Mouse (Mus musculus) WW6 (cell line): ENCODE measurements around the gene Csmd2.

Source experiments
- DNase-seq: peaks from one replicate; pipeline ENCODE4 v3.0.0-alpha.2; 2013; ENCODE audit warnings: low read depth, low spot score

The Csmd2 gene

GRCm38 (mm10) chr4:127987784-127988455, at the start of gene Csmd2:
Gene Csmd2 (plus strand): TSS chr4:127987857.
- DNase-seq = no peak

DNA sequence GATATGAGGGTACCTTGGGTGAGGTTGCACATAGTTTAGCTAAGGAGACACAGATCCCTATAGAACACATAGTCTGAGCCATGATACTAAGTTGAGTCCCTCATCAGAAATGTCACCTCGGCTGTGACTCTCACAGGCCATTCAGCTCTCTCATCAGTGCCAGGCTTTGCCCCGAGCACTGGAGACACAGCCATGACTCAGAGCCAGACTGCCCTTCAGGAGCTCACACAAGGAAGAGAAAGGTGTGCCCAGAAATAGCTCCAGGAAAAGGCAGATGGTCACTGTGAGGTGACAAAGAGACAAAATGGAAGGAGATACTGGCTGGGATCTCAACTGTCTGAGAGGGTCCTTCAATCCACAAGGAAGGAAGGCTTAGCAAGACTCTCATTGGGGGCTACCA, 40.0 kb upstream of the Csmd2 start:
- DNase-seq = no peak

DNA sequence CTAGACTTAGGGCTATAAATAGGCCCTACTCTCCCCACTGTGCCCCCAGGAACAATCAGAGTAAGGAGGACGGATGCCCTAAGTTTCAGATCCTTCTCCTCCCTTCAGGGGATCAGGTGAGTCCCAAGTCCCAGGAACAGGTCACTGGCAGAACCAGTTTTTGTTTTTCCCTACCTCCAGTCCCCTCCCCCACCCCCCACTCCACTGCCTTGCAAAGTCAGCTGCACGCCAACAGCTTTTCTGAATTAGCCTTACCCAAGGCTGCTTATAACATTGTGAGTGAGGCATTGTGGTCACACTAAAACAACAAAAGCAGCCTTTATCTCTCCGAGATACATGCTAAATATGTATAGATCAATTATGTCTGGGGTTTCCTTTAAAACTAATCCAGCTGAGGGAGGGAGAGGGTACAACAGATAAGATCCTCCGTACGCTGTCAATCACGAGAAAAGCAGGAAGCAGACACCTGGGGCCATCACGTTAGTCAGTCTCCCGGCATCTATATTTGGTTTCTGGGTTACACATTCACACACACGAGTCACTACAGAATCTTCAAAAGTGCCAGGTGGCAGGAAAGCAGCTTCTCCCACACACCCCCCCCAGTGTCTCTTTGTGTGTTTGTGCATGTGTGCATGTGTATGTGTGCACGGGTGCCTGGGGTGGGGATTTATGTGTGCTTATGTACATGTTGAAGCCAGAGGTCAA, 34.5 kb upstream of the Csmd2 start:
- no peak for DNase-seq

- DNase-seq = no peak
Measured at GRCm38 (mm10) chr4:127969101-127969500, 18.6 kb upstream of the Csmd2 start.

DNA sequence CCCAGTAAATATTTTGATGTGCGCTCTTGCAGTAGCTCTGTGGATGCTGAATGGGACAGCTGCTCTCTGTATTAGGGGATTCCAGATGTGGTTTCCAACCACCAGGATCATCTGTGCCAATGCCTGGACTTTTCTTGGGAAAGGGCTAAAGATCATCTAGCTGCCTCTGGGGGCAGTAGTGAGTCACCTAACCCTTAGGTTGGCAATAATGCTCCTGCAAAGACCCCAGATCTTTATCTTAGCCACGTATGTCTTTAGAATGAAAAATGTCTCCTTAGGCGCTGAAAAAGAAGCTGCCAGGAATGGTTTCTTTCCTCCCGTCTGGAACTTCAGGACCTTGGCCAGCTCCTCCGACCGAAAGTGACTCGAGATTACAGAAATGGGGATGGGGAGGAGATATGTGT, 17.6 kb upstream of the Csmd2 start:
- DNase-seq = no peak

- no peak for DNase-seq
Measured at GRCm38 (mm10) chr4:127970901-127971868, 16.5 kb upstream of the Csmd2 start, which contains the start of gene CK137956. Gene CK137956 (minus strand): TSS chr4:127970951.

DNA sequence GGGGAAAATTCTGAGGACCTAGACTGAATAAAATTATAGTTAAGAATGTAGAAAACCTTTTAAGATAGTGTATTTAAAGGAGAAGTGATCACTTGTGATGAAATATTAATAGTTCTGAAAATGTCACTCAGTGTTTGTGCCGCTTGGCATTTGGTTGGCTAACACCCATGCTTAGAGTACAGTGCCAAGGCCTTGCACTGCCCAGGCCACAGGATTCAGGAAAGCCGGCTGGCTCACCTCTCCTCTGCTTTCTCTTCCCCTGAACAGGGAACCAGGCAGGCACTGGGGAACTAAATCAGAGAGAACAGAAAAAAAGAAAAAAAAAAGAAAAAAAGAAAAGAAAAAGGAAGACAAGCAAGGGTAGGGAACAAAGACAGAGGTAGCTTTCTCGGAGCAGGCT, 14.7 kb upstream of the Csmd2 start:
- DNase-seq = no peak

DNA sequence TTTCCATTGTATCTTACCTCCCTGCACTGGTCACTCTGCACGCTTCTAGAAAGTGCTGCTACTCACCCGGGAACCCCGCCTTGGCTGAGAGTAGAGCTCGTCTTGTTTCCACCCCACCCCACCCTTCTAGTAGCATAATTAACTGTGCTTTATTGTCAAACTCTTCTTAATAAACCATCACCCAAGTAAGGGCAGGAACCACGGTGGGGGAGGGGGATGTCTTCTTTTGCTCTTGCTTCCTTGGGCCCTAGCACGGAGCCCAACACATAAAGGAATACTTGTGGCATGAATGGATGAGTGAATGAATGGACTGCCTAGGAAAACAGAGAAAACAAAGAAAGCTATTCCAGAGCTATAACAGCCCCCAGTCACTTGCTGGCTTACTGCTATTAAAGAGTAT, 6.5 kb upstream of the Csmd2 start:
- no peak for DNase-seq

DNA sequence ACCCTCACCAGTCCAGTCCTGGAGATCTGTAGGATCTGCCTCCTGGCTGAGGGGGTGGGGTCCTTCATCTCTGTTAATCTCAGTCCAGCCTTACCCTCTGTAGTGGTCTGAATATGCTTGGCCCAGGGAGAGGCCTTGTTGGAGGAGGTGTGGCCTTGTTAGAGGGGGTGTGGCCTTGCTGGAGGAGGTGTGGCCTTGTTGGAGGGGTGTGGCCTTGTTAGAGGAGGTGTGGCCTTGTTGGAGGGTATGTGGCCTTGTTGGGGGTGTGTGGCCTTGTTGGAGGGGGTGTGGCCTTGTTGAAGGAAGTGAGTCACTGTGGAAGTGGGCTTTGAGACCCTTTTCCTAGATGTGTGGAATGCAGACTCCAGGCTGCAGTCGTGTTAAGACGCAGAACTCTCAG, 3.2 kb upstream of the Csmd2 start:
- no peak for DNase-seq

GRCm38 (mm10) chr4:127985874-127986273, 1.8 kb upstream of the Csmd2 start:
- DNase-seq = no peak

- no peak for DNase-seq
Measured at GRCm38 (mm10) chr4:127986491-127987075, 1.1 kb upstream of the Csmd2 start.

GRCm38 (mm10) chr4:127987270-127987669, 387 bp upstream of the Csmd2 start:
- no peak for DNase-seq

- DNase-seq = no peak
Measured at GRCm38 (mm10) chr4:127988526-127989180, 996 bp downstream of the Csmd2 start.

- no peak for DNase-seq
Measured at GRCm38 (mm10) chr4:127989347-127989995, 1.8 kb downstream of the Csmd2 start.

GRCm38 (mm10) chr4:127999281-127999680, 11.6 kb downstream of the Csmd2 start:
- no peak for DNase-seq

- no peak for DNase-seq
Measured at GRCm38 (mm10) chr4:128002638-128003101, 15.0 kb downstream of the Csmd2 start.

- no peak for DNase-seq
Measured at GRCm38 (mm10) chr4:128004797-128005452, 17.3 kb downstream of the Csmd2 start.

GRCm38 (mm10) chr4:128019465-128019864, 31.8 kb downstream of the Csmd2 start:
- no peak for DNase-seq

DNA sequence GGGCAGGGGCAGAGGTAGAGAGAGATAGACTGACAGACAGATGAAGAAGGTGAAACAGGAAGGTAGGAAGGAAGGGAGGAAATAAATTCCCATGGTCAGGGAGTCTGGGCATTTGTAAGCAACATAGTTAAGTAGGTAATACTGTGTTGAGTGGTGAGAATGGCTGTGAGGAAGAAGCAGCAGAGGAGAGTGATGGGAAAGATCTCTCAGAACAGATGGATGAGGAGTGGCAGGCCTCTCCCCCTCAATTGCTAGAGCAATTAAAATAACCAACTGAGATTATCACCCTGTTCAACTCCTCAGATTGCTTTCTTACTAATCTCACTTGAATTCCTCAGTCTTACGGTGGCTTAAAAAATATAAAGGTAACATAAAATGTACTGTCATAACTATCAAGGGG, 40.6 kb downstream of the Csmd2 start:
- DNase-seq = no peak

DNA sequence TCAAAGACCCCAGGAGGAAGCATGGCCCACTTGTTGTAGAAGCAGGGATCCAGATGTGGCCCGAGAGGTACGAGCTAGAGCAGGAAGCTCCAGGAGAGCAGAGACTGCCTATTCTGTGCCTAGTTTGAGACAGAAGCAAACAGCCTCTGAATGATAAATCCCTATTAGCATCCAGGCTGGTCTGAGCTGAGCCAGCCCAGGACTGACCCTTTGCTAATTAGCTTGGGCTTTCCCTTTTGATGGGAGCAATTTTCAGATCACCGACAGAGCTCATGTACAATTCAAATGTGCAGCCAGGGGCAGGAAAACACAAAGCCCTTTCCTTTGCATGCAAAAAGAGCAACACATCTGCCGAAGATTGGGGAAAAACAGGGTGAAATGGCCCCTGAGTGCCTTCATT, 54.2 kb downstream of the Csmd2 start:
- DNase-seq = no peak
